Comparison of ENCODE assay signal across 8 mouse cellular contexts in genomic region chr7:79547092-79547491, GRCm38 (mm10).
DNase-seq lines count a peak whose midpoint lies in the region; ATAC-seq lines count a peak whose summit lies in the region.

No protein-coding gene starts in this region.

- H3K9me3 ChIP-seq in liver, embryonic 12.5 days (replicated peaks): no peaks in the 10 kb centered on the region
- no peaks in the 10 kb centered on the region for H3K9me3 ChIP-seq in kidney, embryonic 14.5 days (ENCODE audit: control insufficient read depth, low read length)
- H3K9me3 ChIP-seq in limb, embryonic 13.5 days: no peaks in the 10 kb centered on the region

- no peak overlapping the region for H3K4me2 ChIP-seq in liver, embryonic 12.5 days
- no peak overlapping the region for H3K4me2 ChIP-seq in kidney, embryonic 14.5 days (replicated peaks; ENCODE audit: low read depth, low read length)
- H3K4me2 ChIP-seq in limb, embryonic 13.5 days (replicated peaks): no peak overlapping the region

- H3K27ac ChIP-seq in liver, embryonic 12.5 days: no peak overlapping the region
- H3K27ac ChIP-seq in kidney, embryonic 14.5 days (ENCODE audit: low read depth, low read length): no peak overlapping the region
- no peak overlapping the region for H3K27ac ChIP-seq in limb, embryonic 13.5 days

- peak; percentile 73 for DNase-seq in liver
- peak; percentile 93 for DNase-seq in embryo, embryonic 10 days (ENCODE audit: low spot score)
- peak; percentile 59 to 78 for DNase-seq in gastrocnemius, postnatal 4 days (ENCODE audit: low spot score in 2 of 2)
- peak; percentile 12 to 40 for DNase-seq in natural killer cell, adult 2 months (ENCODE audit: low spot score in 2 of 2)
- DNase-seq in telencephalon, adult 2 months (ENCODE audit: low read depth, low spot score): peak; percentile 95

- H3K4me1 ChIP-seq in liver, embryonic 12.5 days: no peaks in the 10 kb centered on the region
- no peaks in the 10 kb centered on the region for H3K4me1 ChIP-seq in kidney, embryonic 14.5 days (ENCODE audit: control insufficient read depth, insufficient read depth, low read length)
- H3K4me1 ChIP-seq in limb, embryonic 13.5 days: peaks cover 7% of the 10 kb centered on the region; the same call in 1 of the 2 replicates

- no peak overlapping the region for H3K4me3 ChIP-seq in liver, embryonic 12.5 days
- H3K4me3 ChIP-seq in kidney, embryonic 14.5 days (ENCODE audit: low read length): no peak overlapping the region
- no peak overlapping the region for H3K4me3 ChIP-seq in limb, embryonic 13.5 days

- no peaks in the 10 kb centered on the region for H3K36me3 ChIP-seq in liver, embryonic 12.5 days
- no peaks in the 10 kb centered on the region for H3K36me3 ChIP-seq in kidney, embryonic 14.5 days (ENCODE audit: control insufficient read depth, insufficient read depth, low read length)
- H3K36me3 ChIP-seq in limb, embryonic 13.5 days: no peaks in the 10 kb centered on the region

- no peak for ATAC-seq in liver, embryonic 12.5 days
- ATAC-seq in kidney, embryonic 14.5 days (ENCODE audit: low FRiP score, low TSS enrichment): peak; percentile 12; the same call in 1 of the 2 replicates
- ATAC-seq in limb, embryonic 13.5 days (ENCODE audit: low FRiP score, low read depth): 0 out of 2 replicates have a peak, but pooled peaks have one; percentile 32

- H3K9ac ChIP-seq in liver, embryonic 12.5 days: no peak overlapping the region
- H3K9ac ChIP-seq in kidney, embryonic 14.5 days (ENCODE audit: low read depth, low read length): no peak overlapping the region
- H3K9ac ChIP-seq in limb, embryonic 13.5 days: no peak overlapping the region

- WGBS in liver, embryonic 12.5 days (ENCODE audit: insufficient replicate concordance): 3% methylated on average over 15 of the region's 15 CpGs
- WGBS in kidney, embryonic 14.5 days: under 1% methylated on average over 15 of the region's 15 CpGs
- 2% methylated on average over 15 of the region's 15 CpGs for WGBS in limb, embryonic 13.5 days

- H3K27me3 ChIP-seq in liver, embryonic 12.5 days (replicated peaks): peaks cover 100% of the 10 kb centered on the region
- peaks cover 94% of the 10 kb centered on the region for H3K27me3 ChIP-seq in kidney, embryonic 14.5 days (ENCODE audit: control insufficient read depth, insufficient read depth, low read length)
- H3K27me3 ChIP-seq in limb, embryonic 13.5 days: peaks cover 100% of the 10 kb centered on the region

Comparison
In these comparisons a context has a peak if more than half of its experiments do, and no peak if none do; other contexts are left out.
1. DNase-seq: peak in every context shown above with its lines; median percentile 95 in telencephalon, adult 2 months; 93 in embryo, embryonic 10 days; 73 in liver; 68 in gastrocnemius, postnatal 4 days; 26 in natural killer cell, adult 2 months.